Mouse (Mus musculus) liver, adult 2 months (tissue): ENCODE measurements around the gene Prkcd.
A peak's percentile ranks its signal among the peaks of the same experiment; 100 is the strongest.

Experiments used
- CTCF ChIP-seq: fragments of 200-500 bp; IDR thresholded peaks from 2 replicates; pipeline ENCODE4 v1.5.1; 2011; ENCODE audit warnings: low read depth, low read length, control low read depth
- POLR2A ChIP-seq: fragments of 200-500 bp; IDR thresholded peaks from 2 replicates; pipeline ENCODE4 v1.6.1; 2011; ENCODE audit warnings: low read length, control low read depth; ENCODE audit not compliant: insufficient read depth; ENCODE audit errors: extremely low read depth

GRCm38 (mm10) chr14:30653943-30654659 is 28.1 kb upstream of the Prkcd start, which contains the start of gene Rft1:
- TF ChIP-seq CTCF (no peak), POLR2A (peak; percentile 83)
